Mouse (Mus musculus) embryonic facial prominence, embryonic 14.5 days (tissue): Measurements from ENCODE around the gene Dnajb14. TPM values are rescaled to one million over a fixed set of nuclear protein-coding genes. Genes with fewer than 3 reads are reported as not detected.
"Not testable (repeated sequence)": the region's sequence is repeated elsewhere in the genome, so short reads cannot be mapped to it uniquely, and the experiment has no call there.

Source experiments
- ATAC-seq: fragments of 200-750 bp; cut with Nextera tagmentation; 2 replicates; pipeline ENCODE4 v1.8.0; 2017; ENCODE audit warnings: low read depth, moderate number of reproducible peaks, moderate TSS enrichment
- DNase-seq: peaks from one replicate; pipeline ENCODE4 v3.0.0-alpha.2; 2015; ENCODE audit warnings: low spot score
- H3K27ac ChIP-seq: fragments of 300-500 bp; sonication (generic); replicated peaks from 2 replicates; pipeline ENCODE4 v1.5.1; 2014; ENCODE audit warnings: low read depth, mild to moderate bottlenecking, low read length, moderate library complexity
- H3K27me3 ChIP-seq: fragments of 300-500 bp; sonication (generic); replicated peaks from 2 replicates; pipeline ENCODE4 v1.6.1; 2014; ENCODE audit warnings: low read length; ENCODE audit not compliant: control insufficient read depth, insufficient read depth
- H3K36me3 ChIP-seq: fragments of 300-500 bp; sonication (generic); 2 replicates; pipeline ENCODE4 v1.6.1; 2014; ENCODE audit warnings: low read length, mixed read lengths; ENCODE audit not compliant: control insufficient read depth, insufficient read depth
- H3K4me1 ChIP-seq: fragments of 300-500 bp; sonication (generic); 2 replicates; pipeline ENCODE4 v1.6.1; 2014; ENCODE audit warnings: antibody characterized with exemption, low read length; ENCODE audit not compliant: control insufficient read depth, insufficient read depth
- H3K4me2 ChIP-seq: fragments of 300-500 bp; sonication (generic); 2 replicates; pipeline ENCODE4 v1.6.1; 2014; ENCODE audit warnings: low read depth, mild to moderate bottlenecking, low read length, moderate library complexity, mixed read lengths
- H3K4me3 ChIP-seq: fragments of 300-500 bp; sonication (generic); 2 replicates; pipeline ENCODE4 v1.5.1; 2014; ENCODE audit warnings: low read depth, mild to moderate bottlenecking, low read length
- H3K9ac ChIP-seq: fragments of 300-500 bp; sonication (generic); 2 replicates; pipeline ENCODE4 v1.6.1; 2014; ENCODE audit warnings: low read depth, mild to moderate bottlenecking, low read length, moderate library complexity, mixed read lengths
- H3K9me3 ChIP-seq: fragments of 300-500 bp; sonication (generic); 2 replicates; pipeline ENCODE4 v1.6.1; 2016; ENCODE audit warnings: low read length; ENCODE audit not compliant: control insufficient read depth
- WGBS: fragments of 180-500 bp; shearing (Covaris S2); extraction: QIAGEN DNeasy Blood & Tissue Kit; methylation state at CpG from one replicate; pipeline ENCODE4 v1.1.7; 2014; 5-methylcytosine and 5-hydroxymethylcytosine counted together
- polyA plus RNA-seq: library from polyadenylated mRNA; unstranded; fragments of >200 nt; fragmentation: Nextera tagmentation; extraction: Ambion mirVana; gene quantifications from 2 replicates; pipeline ENCODE4 v1.2.1, GENCODE M21; 2014

The Dnajb14 gene
- polyA plus RNA-seq, 1 experiment from 2014 or later, result 13.5 TPM

DNA sequence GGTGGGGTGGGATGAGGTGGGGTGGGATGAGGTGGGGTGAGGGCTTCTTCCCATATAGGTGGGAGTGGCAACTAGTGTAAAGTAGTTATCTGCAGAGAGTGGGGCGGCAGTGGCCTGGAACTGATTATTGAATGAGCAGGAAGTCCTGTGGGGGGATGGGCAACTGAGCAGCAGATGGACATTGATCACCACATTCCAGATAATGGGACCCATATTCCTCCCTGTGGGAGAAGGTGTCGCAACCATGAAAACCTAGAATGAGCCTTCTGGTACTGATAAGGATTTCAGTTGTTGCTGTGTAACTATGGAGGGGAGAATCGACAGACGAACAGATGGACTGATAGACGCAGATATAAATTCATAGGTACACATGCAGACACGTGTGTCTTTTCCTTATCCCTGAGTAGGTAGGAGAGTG lies 76.3 kb downstream of the Dnajb14 start:
- Histone ChIP-seq H3K36me3 (no peaks in the 10 kb centered on the region), H3K4me1 (no peaks in the 10 kb centered on the region), H3K4me3 (no peak overlapping the region), H3K9ac (no peak overlapping the region), H3K9me3 (no peaks in the 10 kb centered on the region), H3K4me2 (no peak overlapping the region), H3K27me3 (no peaks in the 10 kb centered on the region), H3K27ac (no peak overlapping the region)
- no peak for DNase-seq
- 68% methylated on average over 6 of the region's 6 CpGs for WGBS
- no peak for ATAC-seq

DNA sequence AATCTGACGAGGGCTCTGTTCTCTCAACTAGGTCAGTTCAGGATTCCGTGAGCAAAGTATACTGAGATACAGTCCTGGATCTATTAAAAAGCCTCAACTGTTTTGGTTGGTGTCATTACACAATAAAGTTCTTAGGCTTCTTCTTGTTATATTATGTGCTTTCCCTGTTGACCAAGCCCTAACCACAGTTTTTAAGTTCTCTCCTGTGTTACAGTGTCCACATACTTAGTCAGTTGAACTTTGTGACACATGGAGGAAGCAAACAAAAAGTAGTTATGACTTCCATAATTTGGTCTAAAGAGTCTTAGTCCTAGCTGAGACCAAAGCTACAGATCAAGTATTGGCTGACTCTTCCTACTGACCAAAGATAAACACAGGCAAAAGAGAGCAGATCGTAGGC lies 79.4 kb downstream of the Dnajb14 start:
- Histone ChIP-seq H3K9me3 (no peaks in the 10 kb centered on the region), H3K9ac (no peak overlapping the region), H3K4me2 (no peak overlapping the region), H3K4me1 (no peaks in the 10 kb centered on the region), H3K4me3 (no peak overlapping the region), H3K27ac (no peak overlapping the region), H3K36me3 (no peaks in the 10 kb centered on the region), H3K27me3 (no peaks in the 10 kb centered on the region)
- DNase-seq, result no peak
- no peak for ATAC-seq
- WGBS, result 91% methylated on average over 3 of the region's 3 CpGs

DNA sequence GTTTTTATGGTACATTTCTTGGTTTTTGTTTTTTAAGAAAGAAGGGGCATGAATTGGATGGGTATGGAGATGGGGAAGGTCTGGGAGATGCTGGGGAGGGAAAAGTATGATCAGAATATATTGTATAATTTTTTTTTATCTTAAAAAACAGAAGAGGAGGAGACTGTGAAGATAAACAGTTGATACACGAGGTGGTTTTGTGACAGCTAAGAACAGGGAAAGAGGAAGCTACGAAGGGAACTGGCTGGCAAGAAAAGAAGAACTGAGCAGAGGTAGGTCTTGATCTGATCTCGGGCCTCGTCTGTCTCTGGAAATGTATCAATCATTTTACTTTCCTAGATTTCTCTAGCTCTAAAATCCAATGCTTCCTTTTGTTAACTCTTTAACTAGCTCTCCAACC lies 80.0 kb downstream of the Dnajb14 start:
- Histone ChIP-seq H3K4me3 (no peak overlapping the region), H3K4me2 (no peak overlapping the region), H3K27me3 (no peaks in the 10 kb centered on the region), H3K4me1 (peaks cover 5% of the 10 kb centered on the region; the same call in 1 of the 2 replicates), H3K9ac (no peak overlapping the region), H3K9me3 (no peaks in the 10 kb centered on the region), H3K27ac (no peak overlapping the region), H3K36me3 (no peaks in the 10 kb centered on the region)
- DNase-seq (no peak), ATAC-seq (no peak)
- WGBS, result 89% methylated on average over 4 of the region's 4 CpGs

DNA sequence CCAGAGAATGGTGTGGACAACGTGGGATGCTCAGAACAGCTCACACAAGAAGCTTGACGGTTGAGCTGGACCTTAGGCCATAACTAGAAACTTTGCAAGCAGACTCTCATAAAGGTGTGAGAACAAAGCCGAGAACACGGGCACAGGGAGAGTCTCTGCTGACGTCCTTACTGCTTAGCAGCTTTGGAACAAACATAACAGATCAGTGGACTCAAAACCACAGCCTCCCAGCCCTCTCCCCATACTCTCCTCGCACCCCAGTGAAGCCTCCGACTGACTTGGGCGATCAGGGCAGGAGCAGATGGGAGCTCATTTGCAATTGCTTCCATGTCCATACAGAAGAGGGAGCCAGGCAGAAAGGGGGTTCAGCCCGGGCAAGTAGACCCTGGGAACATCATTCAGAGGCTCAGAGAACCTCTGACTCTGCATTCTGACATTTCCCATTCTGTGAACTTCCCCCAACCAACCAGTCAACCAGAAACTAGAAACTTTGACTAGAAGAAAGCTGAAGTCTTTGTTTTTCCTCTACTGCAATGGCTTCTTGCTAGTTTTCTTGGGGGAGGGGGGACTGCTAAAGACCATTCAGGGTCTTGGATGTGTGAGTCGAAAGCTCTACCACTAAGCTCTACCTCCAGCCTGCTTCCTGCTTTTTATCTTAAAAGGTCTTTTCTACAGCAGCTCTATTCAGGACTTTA lies 82.9 kb downstream of the Dnajb14 start:
- Histone ChIP-seq H3K4me2 (no peak overlapping the region), H3K27me3 (no peaks in the 10 kb centered on the region), H3K36me3 (no peaks in the 10 kb centered on the region), H3K4me3 (no peak overlapping the region), H3K27ac (no peak overlapping the region), H3K9me3 (no peaks in the 10 kb centered on the region), H3K9ac (no peak overlapping the region), H3K4me1 (peaks cover 20% of the 10 kb centered on the region)
- DNase-seq (no peak), ATAC-seq (no peak)
- 83% methylated on average over 10 of the region's 10 CpGs for WGBS

DNA sequence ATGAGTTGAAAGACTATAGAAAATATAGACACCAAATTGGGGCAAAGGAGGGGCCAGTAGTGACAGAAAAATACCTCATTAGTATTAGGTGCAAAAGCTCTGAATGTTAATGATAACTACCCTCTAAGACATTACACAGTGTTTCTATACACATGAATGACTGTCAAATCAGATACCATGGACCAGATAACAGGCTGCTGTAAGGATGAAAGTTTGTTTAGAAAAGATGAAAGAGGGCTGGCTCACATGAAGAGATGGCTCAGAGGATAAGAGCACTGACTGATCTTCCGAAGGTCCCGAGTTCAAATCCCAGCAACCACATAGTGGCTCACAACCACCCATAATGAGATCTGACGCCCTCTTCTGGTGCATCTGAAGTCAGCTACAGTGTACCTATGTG lies 83.8 kb downstream of the Dnajb14 start:
- 90% methylated on average over 3 of the region's 3 CpGs for WGBS
- not testable (repeated sequence) for H3K27ac ChIP-seq, H3K9ac ChIP-seq, H3K4me3 ChIP-seq, H3K9me3 ChIP-seq, ATAC-seq, H3K4me2 ChIP-seq, H3K36me3 ChIP-seq, H3K27me3 ChIP-seq, DNase-seq
- H3K4me1 ChIP-seq, result peaks cover 26% of the 10 kb centered on the region

DNA sequence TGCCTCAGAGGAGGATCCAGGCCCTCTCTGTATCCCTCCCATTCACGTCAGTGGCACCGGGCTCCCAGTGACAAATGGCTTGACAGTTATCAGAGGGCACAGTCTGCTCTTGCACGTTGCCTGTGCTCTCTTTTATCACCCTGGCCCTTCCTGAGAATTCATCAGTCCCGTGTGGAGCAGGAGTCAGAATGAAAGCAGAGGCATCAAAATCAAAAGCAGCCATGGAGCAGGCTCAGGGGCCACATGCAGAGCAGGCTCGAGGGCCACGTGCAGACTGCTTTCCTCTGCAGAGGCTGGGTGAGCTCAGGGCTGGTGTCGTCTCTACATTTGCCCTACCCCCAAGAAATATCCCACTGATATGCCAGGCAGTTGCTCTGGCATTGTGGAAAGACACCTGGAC lies 84.3 kb downstream of the Dnajb14 start:
- Histone ChIP-seq H3K4me1 (peaks cover 26% of the 10 kb centered on the region), H3K4me3 (no peak overlapping the region), H3K27ac (peak overlapping the region; percentile 44; the same call in 1 of the 2 replicates), H3K9me3 (no peaks in the 10 kb centered on the region), H3K4me2 (no peak overlapping the region), H3K36me3 (no peaks in the 10 kb centered on the region), H3K9ac (no peak overlapping the region), H3K27me3 (no peaks in the 10 kb centered on the region)
- 47% methylated on average over 7 of the region's 7 CpGs for WGBS
- DNase-seq (no peak), ATAC-seq (no peak)

DNA sequence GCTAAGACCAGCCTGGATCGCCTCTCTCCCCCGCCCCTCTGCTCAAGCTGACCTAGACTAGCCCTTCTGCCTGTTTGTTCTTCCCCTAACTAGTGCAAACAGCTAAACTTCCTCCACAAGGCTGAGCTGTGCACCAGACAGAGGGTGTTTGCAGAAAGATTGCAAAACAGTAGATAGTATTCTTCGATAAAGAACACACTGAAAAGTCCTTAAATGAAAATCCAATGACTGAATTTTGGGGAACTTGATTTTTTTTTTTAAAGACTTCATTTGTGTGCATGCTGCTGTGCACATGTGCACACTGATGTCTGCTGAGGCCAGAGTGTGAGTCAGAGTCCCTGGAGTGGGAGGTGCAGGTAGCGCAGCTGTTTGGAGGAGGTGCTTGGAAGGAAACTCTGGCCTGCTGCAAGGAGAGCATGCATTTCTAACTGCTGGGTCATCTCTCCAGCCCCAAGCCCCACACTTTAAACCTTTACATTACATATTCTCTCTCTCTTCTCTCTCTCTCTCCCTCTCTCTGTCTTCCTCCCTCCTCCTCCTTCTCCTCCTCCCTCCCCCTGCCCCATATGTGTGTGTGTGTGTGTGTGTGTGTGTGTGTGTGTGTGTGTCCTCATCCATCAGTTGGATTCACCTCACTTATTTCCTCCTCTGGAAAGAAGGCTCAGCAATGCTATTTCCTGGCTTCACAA lies 84.9 kb downstream of the Dnajb14 start:
- Histone ChIP-seq H3K4me2 (no peak overlapping the region), H3K9me3 (no peaks in the 10 kb centered on the region), H3K9ac (no peak overlapping the region), H3K4me3 (no peak overlapping the region), H3K27ac (peak overlapping the region; percentile 44), H3K4me1 (peaks cover 26% of the 10 kb centered on the region), H3K27me3 (no peaks in the 10 kb centered on the region), H3K36me3 (no peaks in the 10 kb centered on the region)
- ATAC-seq (peak; percentile 82; the same call in 1 of the 2 replicates), DNase-seq (peak; percentile 78)
- 56% methylated on average over 4 of the region's 4 CpGs for WGBS

DNA sequence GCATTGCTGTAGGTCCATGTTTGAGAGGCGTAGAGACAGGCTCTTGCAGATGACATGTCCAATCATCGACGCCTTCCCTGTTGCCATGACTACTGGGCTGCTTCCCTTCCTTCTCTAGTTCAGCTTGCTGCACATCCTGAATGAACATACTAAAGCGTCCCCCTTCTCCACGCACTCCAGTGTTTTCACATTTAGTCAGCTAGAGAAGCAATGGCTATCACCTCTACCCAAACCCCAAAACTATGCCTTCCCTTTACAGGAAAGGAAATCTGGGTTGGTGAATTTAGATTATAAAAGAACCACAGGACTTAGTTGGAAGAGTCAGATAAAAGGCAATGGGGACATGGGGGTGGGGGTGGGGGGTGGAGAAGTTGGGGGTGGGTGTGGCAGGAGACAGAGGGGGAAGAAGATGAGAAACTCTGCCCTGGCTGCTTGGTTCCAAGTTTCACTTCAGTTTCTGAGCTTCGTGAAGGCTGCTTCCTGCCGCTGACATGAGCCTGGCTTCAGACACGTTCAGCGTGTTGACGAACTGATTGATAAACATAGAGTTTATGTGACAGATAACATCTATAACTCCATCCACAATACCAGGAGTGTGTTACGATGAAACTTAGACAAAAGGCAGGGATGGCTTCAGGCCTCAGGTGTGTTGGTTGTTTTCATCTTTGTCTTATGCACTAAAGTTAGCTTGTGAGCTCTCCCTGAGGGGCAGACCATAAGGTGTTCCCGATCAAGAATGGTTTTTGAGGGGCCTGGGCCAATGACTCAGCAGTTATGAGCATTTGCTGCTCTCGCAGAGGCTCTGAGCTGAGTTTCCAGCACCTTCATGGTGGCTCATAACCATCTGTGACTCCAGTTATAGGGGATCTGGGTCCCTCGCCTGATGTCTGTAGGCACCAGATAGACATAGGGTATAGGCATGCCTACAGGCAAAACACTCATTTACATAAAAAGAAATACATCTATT lies 85.7 kb downstream of the Dnajb14 start:
- peak; percentile 79 for DNase-seq
- H3K36me3 ChIP-seq, result no peaks in the 10 kb centered on the region
- peaks cover 26% of the 10 kb centered on the region for H3K4me1 ChIP-seq
- WGBS, result 65% methylated on average over 14 of the region's 14 CpGs
- no peak overlapping the region for H3K9ac ChIP-seq
- no peak overlapping the region for H3K4me2 ChIP-seq
- H3K4me3 ChIP-seq, result no peak overlapping the region
- no peaks in the 10 kb centered on the region for H3K9me3 ChIP-seq
- no peaks in the 10 kb centered on the region for H3K27me3 ChIP-seq
- ATAC-seq, result peak; percentile 59; the same call in 1 of the 2 replicates
- peak overlapping the region; percentile 44 for H3K27ac ChIP-seq
